Mouse (Mus musculus) intestine, postnatal 0 days (tissue): ENCODE results near the gene Serbp1. TPM values are rescaled to one million over a fixed set of nuclear protein-coding genes. Genes with fewer than 3 reads are reported as not detected.

ENCODE experiments used
- ATAC-seq: fragments of 200-750 bp; cut with Nextera tagmentation; 2 replicates; pipeline ENCODE4 v1.8.0; 2017; ENCODE audit warnings: mild to moderate bottlenecking, moderate TSS enrichment, moderate library complexity
- H3K27ac ChIP-seq: fragments of 300-500 bp; sonication (generic); 2 replicates; pipeline ENCODE4 v1.5.1; 2014; ENCODE audit warnings: mild to moderate bottlenecking, low read depth, low read length, moderate library complexity
- H3K27me3 ChIP-seq: fragments of 300-500 bp; sonication (generic); replicated peaks from 2 replicates; pipeline ENCODE4 v1.6.1; 2014; ENCODE audit warnings: low read length, mixed read lengths; ENCODE audit not compliant: control insufficient read depth, insufficient read depth
- H3K36me3 ChIP-seq: fragments of 300-500 bp; sonication (generic); 2 replicates; pipeline ENCODE4 v1.6.1; 2014; ENCODE audit warnings: mild to moderate bottlenecking, moderate library complexity; ENCODE audit not compliant: control insufficient read depth, insufficient read depth
- H3K4me1 ChIP-seq: fragments of 300-500 bp; sonication (generic); replicated peaks from 2 replicates; pipeline ENCODE4 v1.6.1; 2014; ENCODE audit warnings: antibody characterized with exemption, low read length, mixed read lengths; ENCODE audit not compliant: control insufficient read depth, insufficient read depth
- H3K4me2 ChIP-seq: fragments of 300-500 bp; sonication (generic); replicated peaks from 2 replicates; pipeline ENCODE4 v1.6.1; 2014; ENCODE audit warnings: low read depth, mild to moderate bottlenecking, moderate library complexity
- H3K4me3 ChIP-seq: fragments of 300-500 bp; sonication (generic); 2 replicates; pipeline ENCODE4 v1.5.1; 2014; ENCODE audit warnings: low read depth, low read length
- H3K9ac ChIP-seq: fragments of 300-500 bp; sonication (generic); 2 replicates; pipeline ENCODE4 v1.6.1; 2014; ENCODE audit warnings: mild to moderate bottlenecking, low read depth, low read length
- H3K9me3 ChIP-seq: fragments of 300-500 bp; sonication (generic); 2 replicates; pipeline ENCODE4 v1.6.1; 2016; ENCODE audit warnings: mixed run types; ENCODE audit not compliant: control insufficient read depth
- CTCF ChIP-seq: sonication (generic); IDR thresholded peaks from 2 replicates; pipeline ENCODE4 v1.5.1; 2016; ENCODE audit warnings: low read depth, mild to moderate bottlenecking, control low read depth, antibody characterized with exemption, moderate library complexity
- WGBS: fragments of 180-500 bp; shearing (Covaris S2); extraction: QIAGEN DNeasy Blood & Tissue Kit; methylation state at CpG from one replicate; pipeline ENCODE4 v1.1.7; 2014; 5-methylcytosine and 5-hydroxymethylcytosine counted together
- polyA plus RNA-seq: library from polyadenylated mRNA; unstranded; fragments of >200 nt; fragmentation: Nextera tagmentation; extraction: Ambion mirVana; gene quantifications from 2 replicates; pipeline ENCODE4 v1.2.1, GENCODE M21; 2015

The Serbp1 gene
- polyA plus RNA-seq, 1 experiment from 2014 or later: 209 TPM

DNA sequence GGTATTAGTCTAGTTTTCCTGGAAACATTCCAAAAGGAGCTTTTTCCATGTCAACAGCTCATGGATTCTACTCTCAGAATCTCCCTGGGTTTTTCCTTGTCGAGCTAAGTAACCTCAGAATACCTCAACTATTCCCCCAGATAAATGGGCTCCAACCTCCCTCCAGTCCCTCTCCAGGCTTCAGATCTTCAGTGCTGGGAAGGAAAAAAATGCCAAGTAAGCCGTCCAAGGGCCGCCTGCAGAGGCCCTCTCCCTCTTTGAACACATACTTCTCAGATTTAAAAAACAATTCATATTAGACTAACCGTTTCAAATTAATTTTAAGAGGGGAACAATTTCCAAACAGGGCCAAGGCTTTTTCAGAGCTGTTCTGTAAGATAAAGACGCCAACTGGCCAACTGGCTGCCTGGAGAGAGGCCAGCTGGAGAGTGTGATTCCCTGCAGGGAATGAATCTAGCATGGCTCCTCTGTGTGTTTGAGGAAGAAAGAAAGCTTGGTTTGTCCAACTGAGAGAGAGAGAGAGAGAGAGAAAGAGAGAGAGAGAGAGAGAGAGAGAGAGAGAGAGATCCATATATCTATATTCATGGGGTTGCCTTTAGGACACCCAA, 37.2 kb upstream of the Serbp1 start:
- Histone ChIP-seq H3K4me2 (no peak overlapping the region), H3K4me3 (no peak overlapping the region), H3K36me3 (no peaks in the 10 kb centered on the region), H3K9ac (no peak overlapping the region), H3K27ac (no peak overlapping the region), H3K4me1 (no peaks in the 10 kb centered on the region), H3K9me3 (no peaks in the 10 kb centered on the region), H3K27me3 (0 out of 2 replicates have a peak, but pooled peaks cover 3% of the 10 kb centered on the region)
- no peak for TF ChIP-seq CTCF
- no peak for ATAC-seq
- WGBS: 45% methylated on average over 5 of the region's 5 CpGs

DNA sequence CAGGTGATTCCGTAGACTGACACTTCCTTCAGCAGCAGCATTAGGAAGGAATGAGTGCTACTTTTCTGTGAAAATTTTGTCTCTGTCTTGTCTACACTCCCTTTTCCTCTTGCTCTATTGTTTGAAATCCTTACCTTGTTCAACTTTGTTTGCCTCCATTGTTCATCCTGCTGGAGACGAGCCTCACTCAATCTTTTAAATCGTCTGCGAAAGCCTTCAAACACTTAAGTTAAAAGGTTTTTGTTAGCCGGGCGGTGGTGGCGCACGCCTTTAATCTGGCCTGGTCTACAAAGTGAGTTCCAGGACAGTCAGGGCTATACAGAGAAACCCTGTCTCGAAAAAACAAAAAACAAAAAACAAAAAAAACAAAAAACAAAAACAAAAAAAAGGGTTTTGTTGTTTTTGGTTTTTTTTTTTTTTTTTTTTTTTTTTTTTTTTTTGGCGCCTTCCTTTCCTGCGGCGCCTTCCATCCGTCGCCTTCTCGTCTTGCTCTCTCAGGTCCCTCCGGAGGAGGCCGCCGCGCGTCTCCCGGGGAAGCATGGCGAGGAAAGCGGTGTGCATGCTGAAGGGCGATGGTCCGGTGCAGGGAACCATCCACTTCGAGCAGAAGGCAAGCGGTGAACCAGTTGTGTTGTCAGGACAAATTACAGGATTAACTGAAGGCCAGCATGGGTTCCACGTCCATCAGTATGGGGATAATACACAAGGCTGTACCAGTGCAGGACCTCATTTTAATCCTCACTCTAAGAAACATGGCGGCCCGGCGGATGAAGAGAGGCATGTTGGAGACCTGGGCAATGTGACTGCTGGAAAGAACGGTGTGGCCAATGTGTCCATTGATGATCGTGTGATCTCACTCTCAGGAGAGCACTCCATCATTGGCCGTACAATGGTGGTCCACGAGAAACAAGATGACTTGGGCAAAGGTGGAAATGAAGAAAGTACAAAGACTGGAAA, 32.6 kb upstream of the Serbp1 start:
- Histone ChIP-seq H3K4me3 (no peak overlapping the region), H3K36me3 (no peaks in the 10 kb centered on the region), H3K9ac (no peak overlapping the region), H3K4me1 (no peaks in the 10 kb centered on the region), H3K27ac (no peak overlapping the region), H3K4me2 (no peak overlapping the region), H3K27me3 (no peaks in the 10 kb centered on the region), H3K9me3 (no peaks in the 10 kb centered on the region)
- 69% methylated on average over 35 of the region's 35 CpGs for WGBS
- no peak for ATAC-seq
- TF ChIP-seq CTCF: no peak

DNA sequence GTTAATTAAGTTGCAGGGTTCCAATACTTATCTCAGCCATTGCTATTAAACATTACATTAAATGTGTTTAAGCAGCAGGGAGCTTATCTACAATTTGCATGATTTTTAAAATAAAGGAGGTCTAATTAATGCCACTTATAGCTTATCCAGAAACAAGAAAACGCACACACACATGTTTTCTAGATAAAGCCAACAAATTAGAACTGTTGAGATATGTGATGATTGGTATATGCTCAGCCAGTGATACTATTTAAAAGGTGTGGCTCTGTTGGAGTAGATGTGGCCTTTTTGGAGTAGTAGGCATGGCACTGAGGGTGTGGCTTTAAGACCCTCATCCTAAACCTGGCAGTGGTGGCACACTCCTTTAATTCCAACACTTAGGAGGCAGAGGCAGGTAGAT, 25.6 kb upstream of the Serbp1 start:
- WGBS: 79% methylated on average over 1 of the region's 1 CpGs
- no peaks in the 10 kb centered on the region for H3K4me1 ChIP-seq
- H3K9ac ChIP-seq: no peak overlapping the region
- TF ChIP-seq CTCF: no peak
- no peak overlapping the region for H3K4me3 ChIP-seq
- no peaks in the 10 kb centered on the region for H3K27me3 ChIP-seq
- no peaks in the 10 kb centered on the region for H3K9me3 ChIP-seq
- no peak overlapping the region for H3K4me2 ChIP-seq
- no peak overlapping the region for H3K27ac ChIP-seq
- H3K36me3 ChIP-seq: no peaks in the 10 kb centered on the region
- ATAC-seq: no peak

DNA sequence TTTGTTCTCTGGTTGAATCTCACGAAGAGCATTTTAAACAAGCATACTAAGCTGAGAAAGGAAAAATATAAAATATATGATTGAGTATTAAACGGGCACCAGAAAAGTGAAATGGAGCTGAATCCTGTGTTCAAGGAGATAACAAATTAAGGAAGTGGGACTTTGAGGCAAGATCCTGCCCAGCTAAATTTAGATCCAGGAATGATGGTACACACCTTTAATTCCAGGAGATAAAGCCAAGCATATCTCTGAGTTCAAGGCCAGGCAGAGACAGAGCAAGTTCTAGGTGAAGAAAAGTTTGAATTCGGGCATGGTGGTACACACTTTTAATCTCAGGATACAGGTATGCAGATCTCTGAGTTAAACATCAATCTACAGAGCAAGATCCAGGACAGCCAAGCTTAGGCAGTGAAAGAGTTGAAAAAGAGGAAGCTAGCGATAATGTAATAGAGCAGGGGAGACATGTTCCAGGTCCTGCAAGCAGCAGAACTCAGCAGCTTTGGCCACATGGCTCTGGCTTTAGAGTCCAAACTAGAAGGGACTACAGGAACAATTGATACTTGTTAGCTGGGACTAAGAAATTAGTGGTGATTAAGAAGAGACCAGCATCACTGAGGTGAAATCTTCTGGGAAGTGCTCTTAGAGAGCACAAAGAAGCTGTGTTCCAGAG, 24.4 kb upstream of the Serbp1 start:
- Histone ChIP-seq H3K27ac (no peak overlapping the region), H3K4me3 (no peak overlapping the region), H3K9me3 (no peaks in the 10 kb centered on the region), H3K4me1 (no peaks in the 10 kb centered on the region), H3K27me3 (no peaks in the 10 kb centered on the region), H3K36me3 (no peaks in the 10 kb centered on the region), H3K9ac (no peak overlapping the region), H3K4me2 (no peak overlapping the region)
- 90% methylated on average over 4 of the region's 4 CpGs for WGBS
- no peak for ATAC-seq
- no peak for TF ChIP-seq CTCF

DNA sequence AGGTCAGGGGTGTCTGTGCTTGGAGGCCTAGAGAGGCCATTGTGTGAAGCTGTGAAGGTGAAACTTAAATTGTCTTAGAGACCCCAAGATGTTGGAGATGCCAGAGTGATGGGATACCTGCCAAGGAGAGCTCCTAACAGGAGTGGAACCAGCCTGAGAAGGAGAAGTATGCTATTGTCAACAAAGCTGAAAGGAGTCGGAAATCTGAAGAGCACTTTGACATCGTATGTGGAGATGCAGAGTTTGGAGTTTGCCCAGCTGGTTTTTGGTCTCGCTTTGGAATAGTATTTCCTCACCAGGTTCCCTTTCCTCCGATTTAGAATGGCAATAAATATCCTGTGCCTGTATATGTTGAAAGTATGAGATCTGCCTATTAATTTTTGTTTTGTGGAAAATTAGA, 20.6 kb upstream of the Serbp1 start:
- Histone ChIP-seq H3K4me1 (no peaks in the 10 kb centered on the region), H3K4me2 (no peak overlapping the region), H3K4me3 (no peak overlapping the region), H3K9ac (no peak overlapping the region), H3K27ac (no peak overlapping the region), H3K36me3 (no peaks in the 10 kb centered on the region), H3K9me3 (no peaks in the 10 kb centered on the region), H3K27me3 (no peaks in the 10 kb centered on the region)
- TF ChIP-seq CTCF: no peak
- ATAC-seq: no peak
- WGBS: 69% methylated on average over 4 of the region's 4 CpGs

DNA sequence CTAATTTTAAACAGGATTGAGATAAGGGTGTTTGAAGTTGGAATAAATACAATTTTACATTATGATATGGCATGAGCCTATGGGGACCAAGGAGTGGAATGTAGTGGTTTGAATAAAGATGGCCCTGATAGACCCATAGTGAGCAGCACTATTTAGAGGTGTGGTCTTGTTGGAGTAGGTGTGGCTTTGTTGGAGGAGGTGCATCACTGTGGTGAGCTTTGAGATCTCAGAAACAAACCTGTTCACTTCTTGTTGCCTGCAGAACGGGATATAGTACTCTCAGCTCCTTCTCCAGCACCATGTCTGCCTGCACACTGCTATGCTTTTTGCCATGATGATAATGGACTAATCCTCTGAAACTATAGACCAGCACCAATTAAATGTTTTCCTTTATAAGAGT, 20.1 kb upstream of the Serbp1 start:
- H3K4me1 ChIP-seq: no peaks in the 10 kb centered on the region
- no peak overlapping the region for H3K4me2 ChIP-seq
- H3K9me3 ChIP-seq: no peaks in the 10 kb centered on the region
- H3K4me3 ChIP-seq: no peak overlapping the region
- H3K27ac ChIP-seq: no peak overlapping the region
- no peak for TF ChIP-seq CTCF
- 81% methylated on average over 1 of the region's 1 CpGs for WGBS
- H3K9ac ChIP-seq: no peak overlapping the region
- no peaks in the 10 kb centered on the region for H3K27me3 ChIP-seq
- no peaks in the 10 kb centered on the region for H3K36me3 ChIP-seq
- ATAC-seq: no peak
